In the genomic region with DNA sequence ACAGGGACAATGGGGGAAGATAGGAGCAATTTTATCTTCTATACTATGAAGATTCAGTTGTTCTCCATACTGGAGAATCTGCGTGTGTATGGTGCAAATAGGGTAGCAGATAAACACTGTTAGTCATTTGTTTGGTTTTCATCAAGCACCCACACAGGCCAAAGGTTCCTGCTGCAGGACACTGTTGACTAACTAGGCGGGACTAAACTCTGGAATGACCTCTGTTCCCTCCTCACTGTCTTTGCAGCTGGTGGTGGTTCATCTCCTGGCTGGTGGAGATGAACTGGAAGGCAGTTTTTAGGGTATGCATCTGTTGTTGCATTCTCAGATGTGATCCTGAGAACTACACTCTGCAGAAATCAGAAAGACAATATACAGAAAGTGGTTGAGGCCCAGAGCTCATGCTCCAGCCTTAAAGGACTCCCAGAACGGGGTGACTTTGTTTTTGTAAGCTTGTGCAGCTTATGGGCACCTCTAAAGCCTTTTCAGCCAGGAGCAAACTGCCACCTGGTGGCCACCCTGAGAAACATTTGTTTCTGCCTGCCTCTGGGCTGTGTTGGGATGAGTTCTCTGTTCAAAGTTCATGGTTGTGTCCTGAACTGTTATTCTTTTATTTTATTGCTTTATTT, we compare ENCODE assay signal across 1 mouse cellular context.
TF ChIP-seq lines count a peak whose summit lies in the region.

No protein-coding gene starts in this region.

TF ChIP-seq in CH12.LX, 34 proteins besides CTCF, POLR2A, EP300 and RAD21:
- peak; percentile 21; the same call in 1 of the 2 replicates for TF ChIP-seq SMC3 (IDR thresholded peaks at IDR 0.05; ENCODE audit: low read depth, low read length)
